Mouse (Mus musculus) liver, postnatal 0 days (tissue): ENCODE results near the gene Ccser1.

ENCODE experiments used
- CTCF ChIP-seq: sonication (generic); IDR thresholded peaks from 2 replicates; pipeline ENCODE4 v1.5.1; 2016; ENCODE audit warnings: antibody characterized with exemption, low read depth
- EP300 ChIP-seq: IDR thresholded peaks from 2 replicates; pipeline ENCODE4 v1.6.1; 2016; ENCODE audit warnings: antibody characterized with exemption, low read depth, mild to moderate bottlenecking

DNA sequence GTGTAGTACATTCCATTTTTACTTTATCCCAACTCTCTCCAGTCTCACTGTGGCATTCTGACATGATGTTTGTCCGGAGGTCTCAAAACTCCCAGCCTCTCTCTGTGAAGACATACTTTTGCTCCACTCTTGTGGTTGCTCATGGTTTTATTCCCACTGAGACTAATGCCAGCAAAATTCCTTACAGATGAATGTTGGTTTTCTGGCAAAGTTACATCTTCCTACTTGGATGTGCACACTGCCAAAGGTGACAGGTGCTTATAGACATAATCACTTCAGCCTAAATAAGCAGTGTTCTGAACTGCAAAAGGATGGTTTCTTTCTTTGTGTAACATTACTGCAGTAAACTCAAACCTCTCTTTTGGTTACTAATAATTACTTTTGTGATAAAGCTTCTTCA, 696.2 kb downstream of the Ccser1 start:
- TF ChIP-seq CTCF (no peak), EP300 (no peak)
